Mouse (Mus musculus) embryonic facial prominence, embryonic 11.5 days (tissue): ENCODE data around the gene Zfp592. TPM values are rescaled to one million over a fixed set of nuclear protein-coding genes. Genes with fewer than 3 reads are reported as not detected.

Source experiments
- ATAC-seq: fragments of 200-750 bp; cut with Nextera tagmentation; replicated peaks from 2 replicates; pipeline ENCODE4 v1.8.0; 2017; ENCODE audit warnings: low read depth; ENCODE audit not compliant: insufficient number of reproducible peaks, low FRiP score, low TSS enrichment
- DNase-seq: peaks from one replicate; pipeline ENCODE4 v3.0.0-alpha.2; 2015; ENCODE audit warnings: low spot score
- H3K27ac ChIP-seq: fragments of 300-500 bp; sonication (generic); replicated peaks from 2 replicates; pipeline ENCODE4 v1.5.1; 2014; ENCODE audit warnings: mild to moderate bottlenecking, low read depth, low read length, control low read depth
- H3K27me3 ChIP-seq: fragments of 300-500 bp; sonication (generic); 2 replicates; pipeline ENCODE4 v1.6.1; 2014; ENCODE audit warnings: mild to moderate bottlenecking, low read length, moderate library complexity, mixed read lengths; ENCODE audit not compliant: control insufficient read depth, insufficient read depth
- H3K36me3 ChIP-seq: fragments of 300-500 bp; sonication (generic); replicated peaks from 2 replicates; pipeline ENCODE4 v1.6.1; 2014; ENCODE audit warnings: low read depth, mild to moderate bottlenecking, low read length, moderate library complexity, mixed read lengths; ENCODE audit not compliant: control insufficient read depth, insufficient read depth
- H3K4me1 ChIP-seq: fragments of 300-500 bp; sonication (generic); 2 replicates; pipeline ENCODE4 v1.6.1; 2014; ENCODE audit warnings: low read length, mixed read lengths; ENCODE audit not compliant: control insufficient read depth, insufficient read depth
- H3K4me2 ChIP-seq: fragments of 300-500 bp; sonication (generic); 2 replicates; pipeline ENCODE4 v1.6.1; 2014; ENCODE audit warnings: low read depth, mild to moderate bottlenecking, control low read depth, low read length, moderate library complexity
- H3K4me3 ChIP-seq: fragments of 300-500 bp; sonication (generic); 2 replicates; pipeline ENCODE4 v1.5.1; 2014; ENCODE audit warnings: low read depth, low read length, control low read depth
- H3K9ac ChIP-seq: fragments of 300-500 bp; sonication (generic); replicated peaks from 2 replicates; pipeline ENCODE4 v1.6.1; 2014; ENCODE audit warnings: mild to moderate bottlenecking, control low read depth, low read length
- H3K9me3 ChIP-seq: fragments of 300-500 bp; sonication (generic); replicated peaks from 2 replicates; pipeline ENCODE4 v1.6.1; 2016; ENCODE audit warnings: mild to moderate bottlenecking, low read length, inconsistent platforms, mixed read lengths; ENCODE audit not compliant: control insufficient read depth
- WGBS: fragments of 180-500 bp; shearing (Covaris S2); extraction: QIAGEN DNeasy Blood & Tissue Kit; methylation state at CpG from one replicate; pipeline ENCODE4 v1.1.7; 2014; 5-methylcytosine and 5-hydroxymethylcytosine counted together
- polyA plus RNA-seq: library from polyadenylated mRNA; unstranded; fragments of >200 nt; fragmentation: Nextera tagmentation; extraction: Ambion mirVana; gene quantifications from 2 replicates; pipeline ENCODE4 v1.2.1, GENCODE M21; 2014

The Zfp592 gene
- polyA plus RNA-seq, 1 experiment from 2014 or later: 10.2 TPM

DNA sequence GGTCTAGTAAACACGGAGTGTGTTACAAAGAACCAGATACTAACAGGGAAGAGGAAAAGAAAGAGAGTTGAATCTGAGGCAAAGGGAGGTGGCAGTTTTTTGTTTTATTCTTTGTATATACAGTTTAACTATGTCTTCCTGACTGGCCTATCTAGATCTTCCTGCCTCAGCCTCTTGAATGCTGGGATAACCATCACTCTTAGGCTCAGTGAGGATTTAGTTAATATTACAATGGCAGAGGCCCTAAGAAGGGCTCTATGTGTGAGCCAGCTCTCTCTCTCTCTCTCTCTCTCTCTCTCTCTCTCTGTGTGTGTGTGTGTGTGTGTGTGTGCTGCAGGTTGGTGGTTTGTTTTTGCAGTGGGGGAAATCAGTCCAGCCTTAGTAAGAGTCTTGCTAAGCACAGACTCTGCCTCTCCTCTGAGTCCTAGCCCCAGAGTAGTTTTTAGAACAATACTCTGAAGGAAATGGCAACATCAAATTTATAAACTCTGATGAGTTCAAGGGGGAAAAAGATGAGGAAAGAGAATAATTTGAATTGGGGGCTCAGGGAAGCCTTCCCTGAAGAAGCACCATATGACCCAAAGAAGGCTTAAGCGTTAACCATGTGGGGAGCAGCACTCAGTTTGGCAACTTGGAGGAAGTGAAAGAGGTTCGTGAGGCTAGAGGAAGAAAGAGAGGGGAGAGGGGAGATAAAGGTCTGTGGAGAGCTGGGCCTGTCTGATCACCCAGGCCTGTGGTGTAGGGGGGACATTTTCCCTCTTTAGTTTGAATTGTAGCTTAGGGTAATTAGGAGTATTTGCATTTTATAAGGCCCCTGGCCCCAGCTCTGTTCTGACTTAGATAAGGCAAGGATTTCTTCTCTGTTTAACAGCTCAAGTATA, 2.0 kb downstream of the Zfp592 start:
- H3K9me3 ChIP-seq: no peaks in the 10 kb centered on the region
- H3K4me3 ChIP-seq: no peak overlapping the region
- H3K36me3 ChIP-seq: no peaks in the 10 kb centered on the region
- no peak overlapping the region for H3K9ac ChIP-seq
- WGBS: 64% methylated on average over 3 of the region's 3 CpGs
- no peak overlapping the region for H3K27ac ChIP-seq
- H3K27me3 ChIP-seq: no peaks in the 10 kb centered on the region
- DNase-seq: no peak
- no peaks in the 10 kb centered on the region for H3K4me1 ChIP-seq
- no peak overlapping the region for H3K4me2 ChIP-seq
- no peak for ATAC-seq

- H3K9ac ChIP-seq: no peak overlapping the region
- ATAC-seq: no peak
- H3K9me3 ChIP-seq: no peaks in the 10 kb centered on the region
- no peak for DNase-seq
- no peaks in the 10 kb centered on the region for H3K27me3 ChIP-seq
- no peak overlapping the region for H3K4me2 ChIP-seq
- no peak overlapping the region for H3K27ac ChIP-seq
- no peaks in the 10 kb centered on the region for H3K36me3 ChIP-seq
- 79% methylated on average over 6 of the region's 6 CpGs for WGBS
- no peak overlapping the region for H3K4me3 ChIP-seq
- no peaks in the 10 kb centered on the region for H3K4me1 ChIP-seq
These were observed 4.3 kb downstream of the Zfp592 start for GRCm38 (mm10) chr7:80997776-80998175.

- H3K9me3 ChIP-seq: no peaks in the 10 kb centered on the region
- H3K4me1 ChIP-seq: no peaks in the 10 kb centered on the region
- H3K4me3 ChIP-seq: no peak overlapping the region
- no peaks in the 10 kb centered on the region for H3K36me3 ChIP-seq
- H3K27me3 ChIP-seq: no peaks in the 10 kb centered on the region
- DNase-seq (no peak), ATAC-seq (no peak)
- H3K9ac ChIP-seq: no peak overlapping the region
- no peak overlapping the region for H3K27ac ChIP-seq
- WGBS: 88% methylated on average over 2 of the region's 2 CpGs
- H3K4me2 ChIP-seq: no peak overlapping the region
These were observed 6.1 kb downstream of the Zfp592 start for GRCm38 (mm10) chr7:80999536-80999935.

- WGBS: 82% methylated on average over 5 of the region's 5 CpGs
- no peak for ATAC-seq
- H3K4me2 ChIP-seq: no peak overlapping the region
- H3K4me1 ChIP-seq: no peaks in the 10 kb centered on the region
- no peak overlapping the region for H3K27ac ChIP-seq
- H3K9me3 ChIP-seq: no peaks in the 10 kb centered on the region
- no peak overlapping the region for H3K4me3 ChIP-seq
- no peak for DNase-seq
- no peaks in the 10 kb centered on the region for H3K27me3 ChIP-seq
- no peaks in the 10 kb centered on the region for H3K36me3 ChIP-seq
- no peak overlapping the region for H3K9ac ChIP-seq
These were observed 8.4 kb downstream of the Zfp592 start for GRCm38 (mm10) chr7:81001844-81002243.

DNA sequence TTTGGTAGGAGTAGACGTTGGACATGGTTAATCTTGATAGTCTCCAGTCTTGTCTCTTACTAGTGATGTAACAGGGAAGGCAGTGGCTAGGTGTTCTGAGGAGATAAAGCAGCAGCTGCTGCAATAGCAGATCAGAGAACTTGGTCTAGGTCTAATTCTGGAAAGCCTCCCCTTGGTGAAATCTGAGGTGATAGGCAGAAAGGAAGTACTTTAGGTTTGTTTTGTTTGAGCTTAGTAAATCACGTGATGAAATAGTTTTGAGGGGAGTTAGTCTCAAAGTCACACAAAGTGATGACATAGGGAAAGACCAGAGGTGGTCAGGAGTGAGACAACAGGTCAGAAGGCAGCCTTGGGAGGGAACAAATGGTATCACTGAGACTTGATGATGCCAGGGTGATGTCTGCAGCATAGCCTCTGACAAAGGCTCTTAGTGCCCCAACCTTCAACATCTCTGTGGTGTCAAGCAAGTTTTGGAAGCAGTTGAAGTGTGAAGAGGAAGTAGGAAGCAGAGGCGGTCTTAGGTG, 11.1 kb downstream of the Zfp592 start:
- Histone ChIP-seq H3K27ac (no peak overlapping the region), H3K4me2 (no peak overlapping the region), H3K9me3 (no peaks in the 10 kb centered on the region), H3K9ac (no peak overlapping the region), H3K27me3 (no peaks in the 10 kb centered on the region), H3K4me3 (no peak overlapping the region), H3K4me1 (no peaks in the 10 kb centered on the region), H3K36me3 (no peaks in the 10 kb centered on the region)
- no peak for ATAC-seq
- no peak for DNase-seq
- whole genome bisulfite sequencing: 71% methylated on average over 3 of the region's 3 CpGs

DNA sequence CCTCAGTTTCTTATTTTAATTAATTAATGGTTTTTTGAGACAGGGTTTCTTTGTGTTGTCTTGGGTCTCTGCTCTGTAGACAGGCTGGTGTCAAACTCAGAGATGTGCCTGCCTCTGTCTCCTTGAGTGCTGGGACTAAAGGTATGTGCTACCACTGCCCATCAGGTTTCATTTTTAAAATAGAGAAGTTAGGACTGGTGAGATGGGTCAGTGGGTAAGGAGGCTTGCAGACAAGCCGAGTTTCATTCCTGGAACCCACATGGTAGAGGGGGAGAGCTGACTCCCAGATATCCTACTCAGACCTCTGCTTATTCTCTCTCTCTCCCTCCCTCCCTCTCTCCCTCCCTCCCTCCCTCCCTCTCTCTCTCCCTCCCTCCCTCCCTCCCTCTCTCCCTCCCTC, 12.5 kb downstream of the Zfp592 start:
- WGBS: 73% methylated on average over 1 of the region's 1 CpGs
- Histone ChIP-seq H3K4me1 (no peaks in the 10 kb centered on the region), H3K27ac (no peak overlapping the region), H3K4me2 (no peak overlapping the region), H3K36me3 (no peaks in the 10 kb centered on the region), H3K9ac (no peak overlapping the region), H3K9me3 (no peaks in the 10 kb centered on the region), H3K27me3 (no peaks in the 10 kb centered on the region), H3K4me3 (no peak overlapping the region)
- DNase-seq (no peak), ATAC-seq (no peak)

DNA sequence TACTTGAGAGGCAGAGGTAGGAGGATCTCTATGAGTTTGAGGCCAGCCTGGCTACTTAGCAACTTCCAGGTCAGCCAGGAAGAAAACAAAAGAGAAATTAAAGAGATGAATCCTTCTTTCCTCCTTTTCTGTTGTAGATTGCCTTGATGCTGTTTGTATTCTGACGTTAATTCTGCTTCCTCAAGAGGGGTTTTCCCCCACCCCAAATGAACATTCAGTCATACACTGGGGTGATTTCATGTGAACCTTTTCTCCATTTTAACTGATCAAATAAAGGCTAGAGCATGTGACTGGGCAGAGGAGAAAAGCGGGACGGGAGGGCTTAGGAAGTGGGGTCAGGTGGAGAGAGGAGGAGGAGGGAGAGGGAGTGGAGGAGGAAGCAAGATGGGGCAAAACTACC, 14.8 kb downstream of the Zfp592 start:
- 86% methylated on average over 3 of the region's 3 CpGs for WGBS
- Histone ChIP-seq H3K4me3 (no peak overlapping the region), H3K27me3 (no peaks in the 10 kb centered on the region), H3K9me3 (no peaks in the 10 kb centered on the region), H3K9ac (no peak overlapping the region), H3K4me2 (no peak overlapping the region), H3K36me3 (no peaks in the 10 kb centered on the region), H3K4me1 (no peaks in the 10 kb centered on the region), H3K27ac (no peak overlapping the region)
- DNase-seq (no peak), ATAC-seq (no peak)

- ATAC-seq: no peak
- Histone ChIP-seq H3K4me1 (no peaks in the 10 kb centered on the region), H3K9me3 (no peaks in the 10 kb centered on the region), H3K36me3 (no peaks in the 10 kb centered on the region), H3K4me2 (no peak overlapping the region), H3K9ac (no peak overlapping the region), H3K27ac (no peak overlapping the region), H3K27me3 (no peaks in the 10 kb centered on the region), H3K4me3 (no peak overlapping the region)
- no peak for DNase-seq
- WGBS: 89% methylated on average over 3 of the region's 3 CpGs
These were observed 18.1 kb downstream of the Zfp592 start for GRCm38 (mm10) chr7:81011576-81011975.
